Mouse (Mus musculus) liver, embryonic 14.5 days (tissue): ENCODE data around the gene Map7d1. TPM values are rescaled to one million over a fixed set of nuclear protein-coding genes. Genes with fewer than 3 reads are reported as not detected.

Experiments used
- ATAC-seq: fragments of 200-750 bp; cut with Nextera tagmentation; 2 replicates; pipeline ENCODE4 v1.8.0; 2017; ENCODE audit warnings: moderate number of reproducible peaks, mild to moderate bottlenecking, moderate library complexity; ENCODE audit not compliant: insufficient read depth
- DNase-seq, 3 experiments: peaks; one replicate each; pipeline ENCODE4 v3.0.0-alpha.2; 2012 to 2013; ENCODE audit warnings: low read depth in 3 of 3, low spot score in 3 of 3
- H3K27ac ChIP-seq: fragments of 300-500 bp; sonication (generic); 2 replicates; pipeline ENCODE4 v1.5.1; 2014; ENCODE audit warnings: moderate library complexity, mild to moderate bottlenecking, control low read depth, inconsistent platforms
- H3K27me3 ChIP-seq: fragments of 300-500 bp; sonication (generic); 2 replicates; pipeline ENCODE4 v1.6.1; 2014; ENCODE audit warnings: mild to moderate bottlenecking, low read length, moderate library complexity; ENCODE audit not compliant: control insufficient read depth, insufficient read depth
- H3K36me3 ChIP-seq: fragments of 300-500 bp; sonication (generic); replicated peaks from 2 replicates; pipeline ENCODE4 v1.6.1; 2014; ENCODE audit warnings: low read depth; ENCODE audit not compliant: control insufficient read depth, insufficient read depth
- H3K4me1 ChIP-seq, 2 experiments: fragments of 200-500 bp in 1 of 2; fragments of 300-500 bp in 1 of 2; sonication (generic) in 1 of 2; replicated peaks; 2 replicates each; pipeline ENCODE4 v1.6.1; 2012 to 2014; ENCODE audit warnings: antibody characterized with exemption in 1 of 2, inconsistent platforms in 1 of 2, low read length in 1 of 2; ENCODE audit not compliant: control insufficient read depth in 2 of 2, insufficient read depth in 2 of 2
- H3K4me2 ChIP-seq: fragments of 300-500 bp; sonication (generic); 2 replicates; pipeline ENCODE4 v1.6.1; 2014; ENCODE audit warnings: low read depth, mild to moderate bottlenecking, control low read depth, moderate library complexity
- H3K4me3 ChIP-seq, 2 experiments: fragments of 200-500 bp in 1 of 2; fragments of 300-500 bp in 1 of 2; sonication (generic) in 1 of 2; 2 replicates each; pipeline ENCODE4 v1.5.1; 2012 to 2014; ENCODE audit warnings: low read depth in 2 of 2, low read length in 2 of 2, mild to moderate bottlenecking in 2 of 2, control low read depth in 1 of 2, inconsistent platforms in 1 of 2, moderate library complexity in 1 of 2; ENCODE audit not compliant: insufficient read depth in 1 of 2
- H3K9ac ChIP-seq: fragments of 300-500 bp; sonication (generic); replicated peaks from 2 replicates; pipeline ENCODE4 v1.6.1; 2014; ENCODE audit warnings: mild to moderate bottlenecking, control low read depth, moderate library complexity
- H3K9me3 ChIP-seq: fragments of 300-500 bp; sonication (generic); 2 replicates; pipeline ENCODE4 v1.6.1; 2016; ENCODE audit warnings: low read length, mixed read lengths; ENCODE audit not compliant: control insufficient read depth
- CTCF ChIP-seq: IDR thresholded peaks from 2 replicates; pipeline ENCODE4 v1.5.1; 2016; ENCODE audit warnings: antibody characterized with exemption, low read depth, control low read depth
- EP300 ChIP-seq: IDR thresholded peaks from 2 replicates; pipeline ENCODE4 v1.6.1; 2016; ENCODE audit warnings: antibody characterized with exemption, low read depth
- WGBS: fragments of 180-500 bp; shearing (Covaris S2); extraction: QIAGEN DNeasy Blood & Tissue Kit; methylation state at CpG from one replicate; pipeline ENCODE4 v1.1.7; 2014; ENCODE audit not compliant: insufficient replicate concordance; 5-methylcytosine and 5-hydroxymethylcytosine counted together
- polyA plus RNA-seq, 2 experiments: library from polyadenylated mRNA; depleted of rRNA in 1 of 2; stranded (reverse) in 1 of 2; unstranded in 1 of 2; fragments of >200 nt; fragmentation: Nextera tagmentation in 1 of 2; extraction: Ambion mirVana in 1 of 2; gene quantifications; 2 replicates each; pipeline versions ENCODE4 v1.2.1 to v1.2.3; 2012 to 2014

The Map7d1 gene
- polyA plus RNA-seq, 2 experiments: 4.9 to 9.4 TPM

DNA sequence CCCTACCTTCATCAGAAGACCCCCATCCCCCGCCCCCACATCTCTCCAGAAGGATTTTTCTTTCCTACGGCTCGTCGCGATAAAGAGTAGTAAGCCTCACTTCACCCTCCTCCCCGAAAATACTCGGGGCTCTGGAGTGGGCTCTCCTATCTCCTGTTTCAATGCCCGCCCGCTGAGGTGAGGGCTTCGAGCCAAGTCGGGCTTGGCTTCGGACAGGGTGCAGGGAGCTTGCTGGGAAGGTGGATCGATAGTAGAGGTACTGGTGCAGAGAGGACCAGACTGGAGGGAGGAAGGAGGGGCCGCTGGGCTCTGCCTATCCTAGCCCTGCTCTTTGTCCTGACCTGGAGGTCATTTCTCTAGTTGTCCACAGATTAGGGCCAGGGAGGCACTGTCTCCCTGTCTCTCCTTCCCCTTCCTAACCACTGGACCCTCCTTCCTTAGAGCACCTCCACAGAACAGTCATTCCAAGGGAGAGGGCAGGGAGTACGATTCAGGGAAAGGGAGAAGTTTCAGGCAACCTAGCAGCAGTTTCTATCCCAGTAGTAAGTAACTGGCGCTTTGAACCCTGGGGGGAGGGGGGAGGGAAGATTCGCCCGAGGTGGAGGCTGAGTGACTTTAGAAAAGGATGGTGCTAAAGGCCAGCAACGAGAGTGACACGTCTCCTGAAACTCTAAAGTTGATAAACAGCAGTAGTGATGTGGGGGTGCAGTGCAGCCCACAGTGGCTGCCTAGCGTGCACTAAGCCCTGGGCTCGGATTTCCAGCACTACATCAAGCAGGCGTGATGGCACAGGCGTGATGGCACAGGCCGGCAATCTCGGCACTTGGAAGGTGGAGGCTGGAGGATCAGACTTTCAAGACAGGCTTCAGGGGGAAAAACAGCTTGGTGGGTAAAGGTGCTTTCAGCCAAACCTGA lies 1.1 kb upstream of the Map7d1 start:
- DNase-seq: no peak
- Histone ChIP-seq H3K4me2 (peak overlapping the region; percentile 99), H3K9me3 (no peaks in the 10 kb centered on the region), H3K27ac (peak overlapping the region; percentile 42; the same call in 1 of the 2 replicates), H3K4me3 (peak overlapping the region; percentile 72 to 88), H3K4me1 (peaks cover 25 to 37% of the 10 kb centered on the region in 2 experiments), H3K27me3 (peaks cover 32% of the 10 kb centered on the region), H3K36me3 (no peaks in the 10 kb centered on the region), H3K9ac (peak overlapping the region; percentile 83)
- TF ChIP-seq EP300 (no peak), CTCF (no peak)
- no peak for ATAC-seq
- WGBS: 16% methylated on average over 26 of the region's 26 CpGs

DNA sequence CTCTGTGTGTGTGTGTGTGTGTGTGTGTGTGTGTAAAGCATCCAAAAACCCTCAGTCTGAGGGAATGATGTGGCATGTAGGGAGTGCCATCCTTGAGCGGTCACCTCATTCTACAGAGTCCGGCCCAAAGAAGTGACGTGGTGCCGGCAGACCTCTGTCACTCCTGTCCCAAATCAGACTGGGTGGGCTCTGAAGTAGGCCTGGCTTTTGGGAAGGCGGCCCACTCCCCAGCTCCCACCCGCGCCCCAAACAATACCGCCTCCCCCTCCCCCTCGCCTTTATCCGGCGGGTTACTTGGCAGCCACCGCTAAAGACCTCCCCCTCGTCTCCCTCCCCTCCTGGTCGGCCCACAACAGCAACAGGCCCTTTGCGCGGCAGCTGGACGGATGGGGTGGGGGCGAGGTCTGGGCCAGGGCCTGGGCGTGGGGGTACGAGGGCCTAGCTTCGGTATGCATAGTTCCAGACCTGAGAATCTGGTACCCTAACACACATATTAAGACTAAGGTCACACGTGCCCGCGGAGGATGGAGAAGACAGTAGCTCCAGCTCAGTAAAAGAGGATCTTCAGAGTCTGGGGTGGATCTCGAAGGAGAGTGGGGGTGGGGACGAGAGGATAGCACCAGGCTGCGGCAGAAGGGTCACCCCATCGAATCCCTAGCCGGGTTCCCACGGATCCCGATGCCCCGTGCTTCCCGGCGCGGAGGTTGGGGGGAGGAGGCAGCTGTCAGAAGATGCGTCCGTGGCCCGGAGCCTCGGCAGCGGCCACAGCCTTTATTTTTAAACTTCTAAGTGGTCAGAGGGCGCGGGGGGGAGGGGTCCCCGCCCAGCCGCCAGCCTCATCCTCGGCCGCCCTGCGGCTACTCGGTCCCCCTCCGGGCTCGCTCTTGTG lies 786 bp downstream of the Map7d1 start:
- Histone ChIP-seq H3K4me1 (peaks cover 12 to 27% of the 10 kb centered on the region in 2 experiments), H3K9ac (peak overlapping the region; percentile 83), H3K27ac (peak overlapping the region; percentile 15; the same call in 1 of the 2 replicates), H3K4me3 (peak overlapping the region; percentile 72 to 88), H3K27me3 (peaks cover 32% of the 10 kb centered on the region), H3K9me3 (no peaks in the 10 kb centered on the region), H3K4me2 (peak overlapping the region; percentile 99), H3K36me3 (no peaks in the 10 kb centered on the region)
- DNase-seq (no peak), ATAC-seq (no peak)
- WGBS: 3% methylated on average over 50 of the region's 50 CpGs
- TF ChIP-seq CTCF: no peak
- no peak for TF ChIP-seq EP300

GRCm38 (mm10) chr4:126254315-126255112 lies 1.6 kb downstream of the Map7d1 start:
- H3K27me3 ChIP-seq: peaks cover 26% of the 10 kb centered on the region

DNA sequence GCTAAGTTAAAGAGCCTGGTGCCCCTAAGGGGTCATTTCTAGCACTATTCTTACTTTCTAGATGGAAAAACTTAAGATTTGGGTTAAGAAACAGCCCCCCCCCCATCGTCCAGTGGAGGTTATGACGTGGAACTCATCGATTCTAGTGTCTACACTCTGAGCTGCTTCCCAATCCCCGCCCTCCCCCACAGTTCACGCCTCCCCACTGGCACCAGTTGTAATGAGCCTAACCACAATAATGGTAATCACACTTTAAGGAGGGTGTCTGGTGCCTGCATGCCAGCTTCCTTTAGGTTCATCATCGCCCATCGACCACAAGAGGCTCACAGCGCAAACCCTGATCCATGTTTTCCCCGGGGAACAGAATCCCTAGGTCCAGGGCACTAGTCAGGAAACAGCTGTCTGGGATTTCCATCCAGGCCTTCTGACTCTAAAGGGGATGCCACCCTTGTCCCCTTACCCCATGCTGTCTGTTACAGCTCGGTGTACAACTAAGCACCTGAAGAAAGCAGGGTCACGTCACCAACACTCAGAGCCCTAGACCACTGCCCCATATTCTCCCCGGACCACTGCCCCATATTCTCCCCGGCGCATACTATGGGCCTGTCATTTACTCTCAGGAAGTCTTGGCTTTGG lies 2.4 kb downstream of the Map7d1 start:
- Histone ChIP-seq H3K4me1 (peaks cover 6 to 12% of the 10 kb centered on the region in 2 experiments), H3K4me3 (no peak overlapping the region)

More at GRCm38 (mm10) chr4:126254315-126255112, 1.6 kb downstream of the Map7d1 start:
- TF ChIP-seq EP300 (no peak), CTCF (no peak)
- no peak overlapping the region for H3K27ac ChIP-seq
- H3K9ac ChIP-seq: no peak overlapping the region
- H3K4me3 ChIP-seq: peak overlapping the region; percentile 72 to 88
- whole genome bisulfite sequencing: 43% methylated on average over 9 of the region's 9 CpGs
- no peak for DNase-seq
- H3K9me3 ChIP-seq: no peaks in the 10 kb centered on the region
- H3K4me1 ChIP-seq: peaks cover 6 to 18% of the 10 kb centered on the region in 2 experiments
- peak overlapping the region; percentile 99 for H3K4me2 ChIP-seq
- ATAC-seq: no peak
- H3K36me3 ChIP-seq: no peaks in the 10 kb centered on the region

More for the DNA sequence above, 2.4 kb downstream of the Map7d1 start:
- TF ChIP-seq EP300: no peak
- TF ChIP-seq CTCF: no peak
- H3K9me3 ChIP-seq: no peaks in the 10 kb centered on the region
- 55% methylated on average over 14 of the region's 14 CpGs for WGBS
- no peaks in the 10 kb centered on the region for H3K36me3 ChIP-seq
- DNase-seq: no peak
- no peak overlapping the region for H3K27ac ChIP-seq
- H3K9ac ChIP-seq: no peak overlapping the region
- H3K27me3 ChIP-seq: peaks cover 19% of the 10 kb centered on the region
- H3K4me2 ChIP-seq: peak overlapping the region; percentile 99
- no peak for ATAC-seq
